Mouse (Mus musculus) midbrain, postnatal 0 days (tissue): Measurements from ENCODE around the gene Eid1. TPM values are rescaled to one million over a fixed set of nuclear protein-coding genes. Genes with fewer than 3 reads are reported as not detected.
A peak's percentile ranks its signal among the peaks of the same experiment; 100 is the strongest.

Source experiments
- ATAC-seq: fragments of 200-750 bp; cut with Nextera tagmentation; 2 replicates; pipeline ENCODE4 v1.8.0; 2017; ENCODE audit warnings: moderate number of reproducible peaks, mild to moderate bottlenecking, moderate TSS enrichment, moderate library complexity; ENCODE audit not compliant: low FRiP score
- DNase-seq: peaks from one replicate; pipeline ENCODE4 v3.0.0-alpha.2; 2015; ENCODE audit warnings: low spot score
- H3K27ac ChIP-seq: fragments of 300-500 bp; sonication (generic); 2 replicates; pipeline ENCODE4 v1.5.1; 2014; ENCODE audit warnings: low read depth, mild to moderate bottlenecking, low read length, mixed read lengths
- H3K27me3 ChIP-seq: fragments of 300-500 bp; sonication (generic); 2 replicates; pipeline ENCODE4 v1.6.1; 2014; ENCODE audit warnings: low read length, control low read depth, mixed read lengths; ENCODE audit not compliant: insufficient read depth
- H3K36me3 ChIP-seq: fragments of 300-500 bp; sonication (generic); 2 replicates; pipeline ENCODE4 v1.6.1; 2014; ENCODE audit warnings: low read length, control low read depth, mixed read lengths; ENCODE audit not compliant: insufficient read depth
- H3K4me1 ChIP-seq: fragments of 300-500 bp; sonication (generic); 2 replicates; pipeline ENCODE4 v1.6.1; 2014; ENCODE audit warnings: mild to moderate bottlenecking, control low read depth, antibody characterized with exemption, low read length, mixed read lengths; ENCODE audit not compliant: insufficient read depth
- H3K4me2 ChIP-seq: fragments of 300-500 bp; sonication (generic); 2 replicates; pipeline ENCODE4 v1.6.1; 2014; ENCODE audit warnings: low read depth, mild to moderate bottlenecking, low read length, mixed read lengths; ENCODE audit not compliant: poor library complexity, severe bottlenecking
- H3K4me3 ChIP-seq: fragments of 300-500 bp; sonication (generic); 2 replicates; pipeline ENCODE4 v1.5.1; 2014; ENCODE audit warnings: low read depth, mild to moderate bottlenecking, low read length, moderate library complexity
- H3K9ac ChIP-seq: fragments of 300-500 bp; sonication (generic); replicated peaks from 2 replicates; pipeline ENCODE4 v1.6.1; 2014; ENCODE audit warnings: mild to moderate bottlenecking, low read length, moderate library complexity, mixed read lengths; ENCODE audit not compliant: poor library complexity, severe bottlenecking
- H3K9me3 ChIP-seq: fragments of 300-500 bp; sonication (generic); 2 replicates; pipeline ENCODE4 v1.6.1; 2016; ENCODE audit warnings: low read length, control low read depth
- CTCF ChIP-seq: IDR thresholded peaks from 2 replicates; pipeline ENCODE4 v1.5.1; 2016; ENCODE audit warnings: antibody characterized with exemption, mild to moderate bottlenecking
- WGBS: fragments of 180-500 bp; shearing (Covaris S2); extraction: QIAGEN DNeasy Blood & Tissue Kit; methylation state at CpG from one replicate; pipeline ENCODE4 v1.1.7; 2014; 5-methylcytosine and 5-hydroxymethylcytosine counted together
- polyA plus RNA-seq: library from polyadenylated mRNA; unstranded; fragments of >200 nt; fragmentation: Nextera tagmentation; extraction: Ambion mirVana; gene quantifications from 2 replicates; pipeline ENCODE4 v1.2.1, GENCODE M21; 2015
- total RNA-seq: library from RNA; depleted of rRNA; stranded (reverse); fragments of >200 nt; gene quantifications from 2 replicates; pipeline ENCODE4 v1.2.3, GENCODE M21; 2014; rRNA removed

Gene Eid1
- total and polyA plus RNA-seq, 2 experiments from 2014 or later, result 428 to 465 TPM

DNA sequence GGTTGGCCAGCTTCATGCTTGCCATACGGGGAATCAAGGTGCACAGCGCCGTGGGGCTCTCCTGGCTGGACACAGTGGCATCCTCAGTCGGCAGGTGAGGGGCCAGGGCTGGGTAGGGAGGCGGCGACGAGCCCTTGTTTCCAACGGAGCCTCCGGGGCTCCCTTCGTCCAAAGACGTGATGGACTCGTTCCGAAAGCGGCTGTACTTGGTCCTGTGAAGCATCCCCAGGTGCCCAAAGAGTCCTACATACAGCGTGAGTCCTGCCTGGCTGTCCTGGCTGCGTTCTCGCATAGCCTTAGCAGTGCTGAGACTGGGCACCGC is 50.2 kb downstream of the Eid1 start:
- DNase-seq (no peak), ATAC-seq (no peak; the same call in 1 of the 2 replicates)
- Histone ChIP-seq H3K4me1 (peaks cover 8% of the 10 kb centered on the region; the same call in 1 of the 2 replicates), H3K4me2 (peak overlapping the region; percentile 97), H3K9ac (peak overlapping the region; percentile 72), H3K4me3 (peak overlapping the region; percentile 47), H3K27me3 (no peaks in the 10 kb centered on the region), H3K36me3 (no peaks in the 10 kb centered on the region), H3K9me3 (no peaks in the 10 kb centered on the region), H3K27ac (no peak overlapping the region)
- WGBS, result 2% methylated on average over 18 of the region's 18 CpGs
- no peak for TF ChIP-seq CTCF

DNA sequence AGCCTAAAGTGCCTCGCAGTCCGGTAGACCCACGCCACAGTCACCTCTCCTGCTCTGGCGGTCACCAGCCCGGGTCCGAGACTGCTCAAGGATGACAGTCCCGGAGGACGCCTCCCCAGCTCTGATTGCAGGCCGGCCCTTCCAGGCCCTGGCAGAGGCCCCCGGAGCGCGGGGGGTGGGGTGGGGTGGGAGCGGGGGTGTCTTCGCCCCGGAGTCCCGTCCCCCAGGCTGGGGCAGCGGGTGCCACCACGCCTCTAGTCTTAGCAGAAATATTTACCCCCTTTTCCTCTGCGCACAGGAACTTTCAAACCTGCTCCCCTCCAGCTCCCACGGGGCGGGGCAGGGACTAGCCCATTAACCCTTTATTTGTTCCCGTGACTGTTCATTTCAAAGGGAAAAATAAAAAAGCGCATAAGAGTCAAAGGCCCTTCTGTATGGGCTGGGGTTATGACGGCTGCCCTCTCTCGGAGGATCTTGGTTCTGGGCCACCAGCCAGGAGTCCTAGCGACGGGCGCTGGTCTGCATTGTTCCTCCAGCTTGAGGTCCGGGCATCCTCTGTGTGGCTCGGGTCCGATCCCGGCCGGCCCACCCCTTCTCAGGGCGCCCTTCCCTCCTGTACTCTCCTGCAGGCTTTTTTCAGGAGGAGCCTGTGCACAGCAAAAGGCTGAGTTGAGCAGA is 50.7 kb downstream of the Eid1 start:
- DNase-seq (peak; percentile 76), ATAC-seq (peak; percentile 78)
- Histone ChIP-seq H3K27me3 (no peaks in the 10 kb centered on the region), H3K9me3 (no peaks in the 10 kb centered on the region), H3K9ac (peak overlapping the region; percentile 72), H3K36me3 (no peaks in the 10 kb centered on the region), H3K4me2 (peak overlapping the region; percentile 97), H3K4me1 (peaks cover 8% of the 10 kb centered on the region; the same call in 1 of the 2 replicates), H3K27ac (peak overlapping the region; percentile 57), H3K4me3 (peak overlapping the region; percentile 47)
- WGBS, result 0% methylated on average over 34 of the region's 34 CpGs
- TF ChIP-seq CTCF, result peak; percentile 51

DNA sequence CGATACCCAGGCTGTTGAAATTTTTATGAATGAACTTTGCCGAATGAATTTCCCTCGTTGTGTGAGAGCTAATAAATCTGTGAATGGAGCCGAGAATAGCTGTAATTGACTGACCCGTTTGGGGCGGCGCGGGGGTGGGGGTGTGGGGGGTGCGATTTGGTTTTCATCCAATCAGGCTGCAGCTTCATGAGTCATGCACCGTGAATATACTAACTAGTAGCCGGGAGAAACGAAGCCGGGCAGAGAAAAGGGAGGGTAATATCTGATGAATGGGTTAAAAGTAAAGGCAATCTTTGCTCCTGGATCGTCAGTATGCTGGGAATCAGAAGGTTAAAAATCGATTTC is 51.2 kb downstream of the Eid1 start, which contains the start of gene Shc4:
Gene Shc4 (minus strand): TSS at position 63 of the 345 bp plus-strand sequence.
- H3K9ac ChIP-seq, result peak within 1 kb of the TSS; percentile 72
- TF ChIP-seq CTCF, result no peak
- DNase-seq, result peak; percentile 80
- ATAC-seq, result peak; percentile 89
- no peaks in the 10 kb centered on the region for H3K36me3 ChIP-seq
- H3K4me2 ChIP-seq, result peak within 1 kb of the TSS; percentile 97
- no peaks in the 10 kb centered on the region for H3K9me3 ChIP-seq
- H3K4me1 ChIP-seq, result peaks cover 8% of the 10 kb centered on the region; the same call in 1 of the 2 replicates
- peak within 1 kb of the TSS; percentile 47 for H3K4me3 ChIP-seq
- no peaks in the 10 kb centered on the region for H3K27me3 ChIP-seq
- WGBS, result under 1% methylated on average over 15 of the region's 15 CpGs
- peak within 1 kb of the TSS; percentile 57 for H3K27ac ChIP-seq

Other genes with a start within 250 kb of the Eid1 start
- 0.27 and 0.52 TPM in 2 replicates for gene Gm9913, start 168.0 kb upstream of the Eid1 start, total RNA-seq
- gene Gm9913, start 168.0 kb upstream of the Eid1 start, polyA plus RNA-seq, result 0.09 and 0.11 TPM in 2 replicates
- gene Fbn1, start 165.1 kb upstream of the Eid1 start, total RNA-seq, result 18.4 and 20.1 TPM in 2 replicates
- 1.4 and 1.6 TPM in 2 replicates for gene Fbn1, start 165.1 kb upstream of the Eid1 start, polyA plus RNA-seq
- gene Cep152, start 48.0 kb upstream of the Eid1 start, total RNA-seq, result 1.0 and 2.7 TPM in 2 replicates
- 1.0 and 1.1 TPM in 2 replicates for gene Cep152, start 48.0 kb upstream of the Eid1 start, polyA plus RNA-seq
- gene Shc4, start 51.1 kb downstream of the Eid1 start, total RNA-seq, result 6.7 and 9.1 TPM in 2 replicates
- gene Shc4, start 51.1 kb downstream of the Eid1 start, polyA plus RNA-seq, result 2.5 and 2.8 TPM in 2 replicates
- gene Secisbp2l, start 109.8 kb downstream of the Eid1 start, total RNA-seq, result 55.4 and 57.9 TPM in 2 replicates
- 26.5 and 29.2 TPM in 2 replicates for gene Secisbp2l, start 109.8 kb downstream of the Eid1 start, polyA plus RNA-seq
- gene Galk2, start 186.0 kb downstream of the Eid1 start, total RNA-seq, result 32.0 and 33.4 TPM in 2 replicates
- gene Galk2, start 186.0 kb downstream of the Eid1 start, polyA plus RNA-seq, result 28.7 and 32.4 TPM in 2 replicates
- 53.7 and 67.5 TPM in 2 replicates for gene Cops2, start 186.0 kb downstream of the Eid1 start, total RNA-seq
- gene Cops2, start 186.0 kb downstream of the Eid1 start, polyA plus RNA-seq, result 49.7 and 53.0 TPM in 2 replicates